Mouse (Mus musculus): ENCODE results near the gene Smyd5. TPM values are rescaled to one million over a fixed set of nuclear protein-coding genes. Genes with fewer than 3 reads are reported as not detected.
"Not testable (repeated sequence)": the region's sequence is repeated elsewhere in the genome, so short reads cannot be mapped to it uniquely, and the experiment has no call there.

The Smyd5 gene
- polyA plus RNA-seq, 1 experiment from 2014 or later, result 51.2 TPM

- H3K4me2 ChIP-seq (replicated peaks), result no peak overlapping the region
- H3K4me3 ChIP-seq (replicated peaks), result no peak overlapping the region
- peaks cover 17% of the 10 kb centered on the region for H3K27me3 ChIP-seq
- H3K4me1 ChIP-seq (replicated peaks), result no peaks in the 10 kb centered on the region
- ATAC-seq, result no peak
- 84% methylated on average over 2 of the region's 2 CpGs for WGBS
- H3K36me3 ChIP-seq, result no peaks in the 10 kb centered on the region
- H3K9me3 ChIP-seq, result no peaks in the 10 kb centered on the region
- no peak overlapping the region for H3K9ac ChIP-seq (replicated peaks)
- H3K27ac ChIP-seq, result no peak overlapping the region
Measured at GRCm38 (mm10) chr6:85419150-85419549, 12.6 kb upstream of the Smyd5 start.

GRCm38 (mm10) chr6:85423836-85424379, 7.9 kb upstream of the Smyd5 start, which contains the start of gene Noto:
Gene Noto, plus strand, starts transcription at chr6:85423886.
- Histone ChIP-seq H3K9me3 (no peaks in the 10 kb centered on the region), H3K27me3 (peaks cover 19% of the 10 kb centered on the region), H3K36me3 (no peaks in the 10 kb centered on the region), H3K4me1 (replicated peaks) (no peaks in the 10 kb centered on the region), H3K4me2 (replicated peaks) (no peak within 1 kb of the TSS), H3K27ac (no peak within 1 kb of the TSS), H3K4me3 (replicated peaks) (no peak within 1 kb of the TSS), H3K9ac (replicated peaks) (no peak within 1 kb of the TSS)
- no peak for ATAC-seq
- 12% methylated on average over 28 of the region's 28 CpGs for WGBS

GRCm38 (mm10) chr6:85431274-85431841, 431 bp upstream of the Smyd5 start:
- Histone ChIP-seq H3K4me1 (replicated peaks) (peaks cover 15% of the 10 kb centered on the region; the same call in 1 of the 2 replicates), H3K4me2 (replicated peaks) (peak overlapping the region; percentile 79), H3K27ac (no peak overlapping the region), H3K36me3 (no peaks in the 10 kb centered on the region), H3K4me3 (replicated peaks) (peak overlapping the region; percentile 81), H3K9ac (replicated peaks) (peak overlapping the region; percentile 76), H3K27me3 (no peaks in the 10 kb centered on the region), H3K9me3 (no peaks in the 10 kb centered on the region)
- ATAC-seq, result no peak; the same call in none of the 2 replicates
- WGBS, result 48% methylated on average over 8 of the region's 8 CpGs

GRCm38 (mm10) chr6:85433865-85434264, 2.1 kb downstream of the Smyd5 start:
- H3K9ac ChIP-seq (replicated peaks), result no peak overlapping the region
- WGBS, result 91% methylated on average over 5 of the region's 5 CpGs
- no peaks in the 10 kb centered on the region for H3K9me3 ChIP-seq
- peaks cover 10% of the 10 kb centered on the region for H3K36me3 ChIP-seq
- H3K4me2 ChIP-seq (replicated peaks), result no peak overlapping the region
- no peak overlapping the region for H3K27ac ChIP-seq
- no peak for ATAC-seq
- H3K4me3 ChIP-seq (replicated peaks), result no peak overlapping the region
- peaks cover 15% of the 10 kb centered on the region; the same call in 1 of the 2 replicates for H3K4me1 ChIP-seq (replicated peaks)
- no peaks in the 10 kb centered on the region for H3K27me3 ChIP-seq

- WGBS, result 90% methylated on average over 1 of the region's 1 CpGs
- Histone ChIP-seq H3K4me1 (replicated peaks) (peaks cover 15% of the 10 kb centered on the region; the same call in 1 of the 2 replicates), H3K4me2 (replicated peaks) (no peak overlapping the region), H3K36me3 (peaks cover 33% of the 10 kb centered on the region), H3K27me3 (no peaks in the 10 kb centered on the region), H3K9me3 (no peaks in the 10 kb centered on the region), H3K9ac (replicated peaks) (no peak overlapping the region), H3K27ac (no peak overlapping the region), H3K4me3 (replicated peaks) (no peak overlapping the region)
- no peak for ATAC-seq
Measured at GRCm38 (mm10) chr6:85436204-85436603, 4.4 kb downstream of the Smyd5 start.

- Histone ChIP-seq H3K27me3 (no peaks in the 10 kb centered on the region), H3K9ac (replicated peaks) (no peak overlapping the region), H3K4me3 (replicated peaks) (no peak overlapping the region), H3K9me3 (no peaks in the 10 kb centered on the region), H3K4me2 (replicated peaks) (no peak overlapping the region), H3K4me1 (replicated peaks) (peaks cover 13% of the 10 kb centered on the region; the same call in 1 of the 2 replicates), H3K27ac (no peak overlapping the region), H3K36me3 (peaks cover 37% of the 10 kb centered on the region)
- ATAC-seq, result no peak
- 91% methylated on average over 5 of the region's 6 CpGs for WGBS
Measured at GRCm38 (mm10) chr6:85436631-85437030, 4.8 kb downstream of the Smyd5 start.

- 90% methylated on average over 4 of the region's 4 CpGs for WGBS
Measured at GRCm38 (mm10) chr6:85441142-85441541, 9.4 kb downstream of the Smyd5 start.

GRCm38 (mm10) chr6:85443488-85444233, 11.9 kb downstream of the Smyd5 start:
- H3K36me3 ChIP-seq, result peaks cover 79% of the 10 kb centered on the region
- no peak overlapping the region for H3K4me2 ChIP-seq (replicated peaks)
- H3K27me3 ChIP-seq, result no peaks in the 10 kb centered on the region
- 89% methylated on average over 3 of the region's 3 CpGs for WGBS
- no peaks in the 10 kb centered on the region for H3K4me1 ChIP-seq (replicated peaks)
- H3K9me3 ChIP-seq, result no peaks in the 10 kb centered on the region
- H3K27ac ChIP-seq, result no peak overlapping the region
- H3K9ac ChIP-seq (replicated peaks), result no peak overlapping the region
- H3K4me3 ChIP-seq (replicated peaks), result no peak overlapping the region
- no peak for ATAC-seq

More at GRCm38 (mm10) chr6:85441142-85441541, 9.4 kb downstream of the Smyd5 start:
- Histone ChIP-seq H3K9me3 (no peaks in the 10 kb centered on the region), H3K27ac (no peak overlapping the region), H3K4me3 (replicated peaks) (no peak overlapping the region), H3K4me2 (replicated peaks) (no peak overlapping the region), H3K4me1 (replicated peaks) (no peaks in the 10 kb centered on the region), H3K27me3 (no peaks in the 10 kb centered on the region), H3K36me3 (peaks cover 73% of the 10 kb centered on the region), H3K9ac (replicated peaks) (no peak overlapping the region)
- no peak for ATAC-seq

- WGBS, result 90% methylated on average over 8 of the region's 8 CpGs
- no peaks in the 10 kb centered on the region for H3K4me1 ChIP-seq (replicated peaks)
- peaks cover 72% of the 10 kb centered on the region for H3K36me3 ChIP-seq
- H3K4me2 ChIP-seq (replicated peaks), result no peak overlapping the region
- H3K27ac ChIP-seq, result no peak overlapping the region
- no peaks in the 10 kb centered on the region for H3K9me3 ChIP-seq
- ATAC-seq, result no peak
- H3K27me3 ChIP-seq, result no peaks in the 10 kb centered on the region
- no peak overlapping the region for H3K9ac ChIP-seq (replicated peaks)
- no peak overlapping the region for H3K4me3 ChIP-seq (replicated peaks)
Measured at GRCm38 (mm10) chr6:85444266-85444965, 12.6 kb downstream of the Smyd5 start.

GRCm38 (mm10) chr6:85445286-85445685, 13.5 kb downstream of the Smyd5 start:
- Histone ChIP-seq H3K27me3 (no peaks in the 10 kb centered on the region), H3K9me3 (no peaks in the 10 kb centered on the region), H3K4me3 (replicated peaks) (no peak overlapping the region), H3K9ac (replicated peaks) (no peak overlapping the region), H3K36me3 (peaks cover 63% of the 10 kb centered on the region), H3K4me2 (replicated peaks) (no peak overlapping the region), H3K27ac (no peak overlapping the region), H3K4me1 (replicated peaks) (no peaks in the 10 kb centered on the region)
- WGBS, result 78% methylated on average over 5 of the region's 5 CpGs
- ATAC-seq, result no peak

GRCm38 (mm10) chr6:85447351-85447750, 15.6 kb downstream of the Smyd5 start:
- WGBS, result 90% methylated on average over 6 of the region's 6 CpGs
- Histone ChIP-seq H3K36me3 (peaks cover 43% of the 10 kb centered on the region), H3K4me1 (replicated peaks) (peaks cover 6% of the 10 kb centered on the region), H3K4me2 (replicated peaks) (no peak overlapping the region), H3K9ac (replicated peaks) (no peak overlapping the region), H3K4me3 (replicated peaks) (no peak overlapping the region), H3K27me3 (no peaks in the 10 kb centered on the region), H3K9me3 (no peaks in the 10 kb centered on the region), H3K27ac (no peak overlapping the region)
- no peak for ATAC-seq

- not testable (repeated sequence) for ATAC-seq, H3K27ac ChIP-seq, H3K27me3 ChIP-seq, H3K9me3 ChIP-seq
- peak overlapping the region; percentile 88 for H3K4me2 ChIP-seq (replicated peaks)
- H3K4me3 ChIP-seq (replicated peaks), result peak overlapping the region; percentile 71
- 68% methylated on average over 1 of the region's 1 CpGs for WGBS
- H3K9ac ChIP-seq (replicated peaks), result 0 out of 2 replicates have a peak overlapping the region, but pooled peaks have one; percentile 73
- H3K4me1 ChIP-seq (replicated peaks), result peaks cover 33% of the 10 kb centered on the region
- peaks cover 24% of the 10 kb centered on the region for H3K36me3 ChIP-seq
Measured at GRCm38 (mm10) chr6:85450140-85450539, 18.4 kb downstream of the Smyd5 start.
